10 mouse cellular contexts compared by ENCODE assay signal in the genomic region with DNA sequence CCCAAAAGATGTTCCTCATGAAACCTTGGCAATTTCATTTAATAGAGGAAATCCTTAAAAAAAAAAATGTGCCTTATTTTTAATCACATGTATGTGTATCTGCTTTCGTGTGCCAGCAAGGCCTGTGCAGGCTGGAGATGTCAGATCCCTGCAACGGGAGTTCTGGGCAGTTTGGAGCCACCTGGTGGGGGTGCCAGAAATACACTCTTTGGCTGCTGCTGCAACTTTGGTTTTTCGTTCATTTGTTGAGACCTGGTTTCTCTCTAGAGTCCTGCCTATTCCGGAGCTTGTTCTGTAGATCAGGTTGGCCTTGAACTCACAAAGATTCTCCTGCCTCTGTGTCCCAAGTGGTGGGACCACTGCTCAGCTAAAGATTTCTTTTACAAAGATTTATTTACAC. TPM values are rescaled to one million over a fixed set of nuclear protein-coding genes. Genes with fewer than 3 reads are reported as not detected.
DNase-seq lines count a peak whose midpoint lies in the region; ATAC-seq and TF ChIP-seq lines count a peak whose summit lies in the region.
"Had no signal": no experiment of that assay in that cellular context is flagged by ENCODE, and none has a peak within 500 bp of the region (broad histone marks: within the 10 kb centered on the region; RNA-seq: fewer than 3 reads in every experiment).

No protein-coding gene starts in this region.

- no peaks in the 10 kb centered on the region for H3K9me3 ChIP-seq in kidney, postnatal 0 days (replicated peaks; ENCODE audit: low read length)
- H3K9me3 ChIP-seq in kidney, embryonic 14.5 days (ENCODE audit: control insufficient read depth, low read length): no peaks in the 10 kb centered on the region
- no peaks in the 10 kb centered on the region for H3K9me3 ChIP-seq in MEL (replicated peaks; ENCODE audit: insufficient read depth, low read length)
- H3K9me3 ChIP-seq in lung, postnatal 0 days (ENCODE audit: low read length): no peaks in the 10 kb centered on the region
- H3K9me3 ChIP-seq: embryonic facial prominence, embryonic 13.5 days; liver, embryonic 15.5 days had no signal

- TF ChIP-seq EP300 in MEL (IDR thresholded peaks at IDR 0.05; ENCODE audit: low read depth in 1 of 2, low read length in 2 of 2): no peak
- no peak for TF ChIP-seq EP300 in lung, postnatal 0 days (IDR thresholded peaks at IDR 0.05)

- peaks cover 1% of the 10 kb centered on the region for H3K79me2 ChIP-seq in MEL (ENCODE audit: control insufficient read depth, insufficient read depth, low read length, poor library complexity)

- TF ChIP-seq POLR2A in MEL (IDR thresholded peaks at IDR 0.05; ENCODE audit: control insufficient read depth in 1 of 2, insufficient read depth in 1 of 2, low read depth in 1 of 2, low read length in 2 of 2, poor library complexity in 1 of 2): no peak
- no peak for TF ChIP-seq POLR2A in cerebellum, adult 2 months (IDR thresholded peaks at IDR 0.05; ENCODE audit: borderline replicate concordance, insufficient read depth, low read length)

- no peak for ATAC-seq in kidney, postnatal 0 days (replicated peaks; ENCODE audit: low FRiP score, low read depth)
- no peak for ATAC-seq in kidney, embryonic 14.5 days (ENCODE audit: low FRiP score, low TSS enrichment)
- ATAC-seq in lung, postnatal 0 days: no peak
- ATAC-seq in erythroblast, adult 5-6 weeks (replicated peaks; ENCODE audit: low FRiP score, poor library complexity, severe bottlenecking): no peak

- no peak overlapping the region for H3K27ac ChIP-seq in kidney, postnatal 0 days
- H3K27ac ChIP-seq in kidney, embryonic 14.5 days (ENCODE audit: low read depth, low read length): no peak overlapping the region
- H3K27ac ChIP-seq in MEL (ENCODE audit: control insufficient read depth, low read depth, low read length): no peak overlapping the region
- H3K27ac ChIP-seq in lung, postnatal 0 days (ENCODE audit: low read length): no peak overlapping the region
- H3K27ac ChIP-seq in cerebellum, adult 2 months (ENCODE audit: insufficient read depth, low read length): no peak overlapping the region
- H3K27ac ChIP-seq: embryonic facial prominence, embryonic 13.5 days; liver, embryonic 15.5 days had no signal

- peak; percentile 61 for TF ChIP-seq CTCF in kidney, postnatal 0 days (IDR thresholded peaks at IDR 0.05; ENCODE audit: low read depth)
- peak; percentile 25 to 64 (median 61); a peak in 5 of 6 replicates for TF ChIP-seq CTCF in MEL (IDR thresholded peaks at IDR 0.05 in 2 of 3, conservative IDR thresholded peaks at IDR 0.05 in 1 of 3; ENCODE audit: control insufficient read depth in 1 of 3, insufficient read depth in 1 of 3, low read depth in 2 of 3, low read length in 3 of 3, poor library complexity in 1 of 3, severe bottlenecking in 1 of 3)
- peak; percentile 49 for TF ChIP-seq CTCF in lung, postnatal 0 days (IDR thresholded peaks at IDR 0.05)
- TF ChIP-seq CTCF in cerebellum, adult 2 months (IDR thresholded peaks at IDR 0.05; ENCODE audit: borderline replicate concordance, insufficient read depth, low read depth, low read length): no peak

- no peak overlapping the region for H3K9ac ChIP-seq in kidney, postnatal 0 days (ENCODE audit: low read depth, low read length)
- no peak overlapping the region for H3K9ac ChIP-seq in kidney, embryonic 14.5 days (ENCODE audit: low read depth, low read length)
- no peak overlapping the region for H3K9ac ChIP-seq in MEL (ENCODE audit: control insufficient read depth, low read depth, low read length, poor library complexity, severe bottlenecking)
- no peak overlapping the region for H3K9ac ChIP-seq in lung, postnatal 0 days (replicated peaks; ENCODE audit: low read depth)
- H3K9ac ChIP-seq: embryonic facial prominence, embryonic 13.5 days; liver, embryonic 15.5 days had no signal

- no peaks in the 10 kb centered on the region for H3K27me3 ChIP-seq in kidney, postnatal 0 days (ENCODE audit: insufficient read depth, low read length)
- H3K27me3 ChIP-seq in kidney, embryonic 14.5 days (ENCODE audit: control insufficient read depth, insufficient read depth, low read length): no peaks in the 10 kb centered on the region
- H3K27me3 ChIP-seq in MEL (ENCODE audit: control insufficient read depth in 1 of 2, insufficient read depth in 2 of 2, low read length in 2 of 2): no peaks in the 10 kb centered on the region
- no peaks in the 10 kb centered on the region for H3K27me3 ChIP-seq in lung, postnatal 0 days (replicated peaks; ENCODE audit: insufficient read depth, low read length)
- no peaks in the 10 kb centered on the region for H3K27me3 ChIP-seq in cerebellum, adult 2 months (ENCODE audit: control insufficient read depth, insufficient read depth, low read length)
- H3K27me3 ChIP-seq: embryonic facial prominence, embryonic 13.5 days had no signal

- DNase-seq in kidney, postnatal 0 days (ENCODE audit: low spot score): no peak
- DNase-seq in 416B (ENCODE audit: low read depth) (peak; percentile 67), MEL (ENCODE audit: low read depth, low spot score) (peak; percentile 43)
- no peak for DNase-seq in lung, postnatal 0 days (ENCODE audit: low spot score)
- no peak for DNase-seq in layer of hippocampus, postnatal 14 days (ENCODE audit: low spot score in 2 of 2)
- DNase-seq in cerebellum, adult 2 months: no peak

- H3K36me3 ChIP-seq in kidney, postnatal 0 days (ENCODE audit: insufficient read depth, low read length): no peaks in the 10 kb centered on the region
- H3K36me3 ChIP-seq in kidney, embryonic 14.5 days (ENCODE audit: control insufficient read depth, insufficient read depth, low read length): no peaks in the 10 kb centered on the region
- peaks cover 0 to 10% of the 10 kb centered on the region in 2 experiments; a peak in 2 of 4 replicates for H3K36me3 ChIP-seq in MEL (ENCODE audit: control insufficient read depth in 1 of 2, insufficient read depth in 2 of 2, low read length in 2 of 2)
- no peaks in the 10 kb centered on the region for H3K36me3 ChIP-seq in lung, postnatal 0 days (ENCODE audit: insufficient read depth, low read length)
- H3K36me3 ChIP-seq: embryonic facial prominence, embryonic 13.5 days; liver, embryonic 15.5 days had no signal

- WGBS in kidney, postnatal 0 days: 51% methylated on average over 4 of the region's 4 CpGs
- WGBS in kidney, embryonic 14.5 days: 45% methylated on average over 4 of the region's 4 CpGs
- WGBS in lung, postnatal 0 days: 32% methylated on average over 4 of the region's 4 CpGs
- WGBS in cerebellum, adult 2 months: 26% methylated on average over 4 of the region's 4 CpGs

- TF ChIP-seq RAD21 in MEL (IDR thresholded peaks at IDR 0.05; ENCODE audit: low read depth, low read length): peak; percentile 30

- no peaks in the 10 kb centered on the region for H3K4me1 ChIP-seq in kidney, postnatal 0 days (replicated peaks; ENCODE audit: insufficient read depth, low read length)
- H3K4me1 ChIP-seq in kidney, embryonic 14.5 days (ENCODE audit: control insufficient read depth, insufficient read depth, low read length): no peaks in the 10 kb centered on the region
- H3K4me1 ChIP-seq in MEL (ENCODE audit: control insufficient read depth in 1 of 2, insufficient read depth in 2 of 2, low read length in 2 of 2): peaks cover 4 to 9% of the 10 kb centered on the region in 2 experiments; a peak in 3 of 4 replicates
- H3K4me1 ChIP-seq in lung, postnatal 0 days (ENCODE audit: insufficient read depth, low read depth, low read length): no peaks in the 10 kb centered on the region
- no peaks in the 10 kb centered on the region for H3K4me1 ChIP-seq in cerebellum, adult 2 months (ENCODE audit: control insufficient read depth, insufficient read depth, low read length)

- no peak overlapping the region for H3K4me3 ChIP-seq in kidney, postnatal 0 days (replicated peaks; ENCODE audit: low read depth, low read length)
- no peak overlapping the region for H3K4me3 ChIP-seq in kidney, embryonic 14.5 days (ENCODE audit: low read length)
- no peak overlapping the region for H3K4me3 ChIP-seq in MEL (ENCODE audit: control insufficient read depth in 1 of 2, insufficient read depth in 1 of 2, low read depth in 2 of 2, low read length in 2 of 2)
- H3K4me3 ChIP-seq in lung, postnatal 0 days (ENCODE audit: low read depth, low read length): no peak overlapping the region
- H3K4me3 ChIP-seq in cerebellum, adult 2 months (replicated peaks; ENCODE audit: insufficient read depth, low read depth, low read length): no peak overlapping the region
- H3K4me3 ChIP-seq: embryonic facial prominence, embryonic 13.5 days; liver, embryonic 15.5 days had no signal

- no peak overlapping the region for H3K4me2 ChIP-seq in kidney, postnatal 0 days (ENCODE audit: low read length)
- H3K4me2 ChIP-seq in kidney, embryonic 14.5 days (replicated peaks; ENCODE audit: low read depth, low read length): no peak overlapping the region
- no peak overlapping the region for H3K4me2 ChIP-seq in lung, postnatal 0 days (replicated peaks; ENCODE audit: low read depth, low read length)
- H3K4me2 ChIP-seq: embryonic facial prominence, embryonic 13.5 days; liver, embryonic 15.5 days had no signal

RNA-seq across cellular contexts. Expression of gene Mrps16, which starts 5.4 kb away (rescaled TPM):
- polyA plus RNA-seq in kidney, postnatal 0 days (2015; fragmentation: Nextera tagmentation; extraction: Ambion mirVana): 111 and 115 TPM in 2 replicates
- 96.3 and 110 TPM in 2 replicates for polyA plus RNA-seq in kidney, embryonic 14.5 days (2014; fragmentation: Nextera tagmentation; extraction: Ambion mirVana)
- 119 and 132 TPM in 2 replicates for total RNA-seq in MEL (2012; rRNA removed)
- 100 to 1,000 TPM in 1 of 2 experiments, not detected in 1; 112 TPM for polyA plus RNA-seq in MEL (2012; ENCODE audit: insufficient read depth in 1 of 2, insufficient read length in 2 of 2, low read depth in 1 of 2, low replicate concordance in 2 of 2, missing spikeins in 1 of 2)
- 58.5 and 64.4 TPM in 2 replicates for polyA plus RNA-seq in lung, postnatal 0 days (2015; fragmentation: Nextera tagmentation; extraction: Ambion mirVana)
- 12.9 and 16.1 TPM in 2 replicates for total RNA-seq in erythroblast, adult 5-6 weeks (2015; ENCODE audit: low replicate concordance)
- 5.0 and 14.6 TPM in 2 replicates for total RNA-seq in erythroblast, adult 5-6 weeks (2017; ENCODE audit: low replicate concordance)
- 10 to 100 TPM; 33.3 to 36.5 TPM for total RNA-seq in layer of hippocampus, postnatal 14 days (2021)
- polyA plus RNA-seq in cerebellum, adult 2 months (2012; rRNA removed): 52.8 and 53.5 TPM in 2 replicates

RNA-seq across cellular contexts. Expression of gene Dnajc9, which starts 10.2 kb away (rescaled TPM):
- 91.4 and 105 TPM in 2 replicates for polyA plus RNA-seq in kidney, postnatal 0 days (2015; fragmentation: Nextera tagmentation; extraction: Ambion mirVana)
- polyA plus RNA-seq in kidney, embryonic 14.5 days (2014; fragmentation: Nextera tagmentation; extraction: Ambion mirVana): 137 and 153 TPM in 2 replicates
- total RNA-seq in MEL (2012; rRNA removed): 125 and 138 TPM in 2 replicates
- polyA plus RNA-seq in MEL (2012; ENCODE audit: insufficient read depth in 1 of 2, insufficient read length in 2 of 2, low read depth in 1 of 2, low replicate concordance in 2 of 2, missing spikeins in 1 of 2): 100 to 1,000 TPM; 114 to 385 TPM
- 34.7 and 37.9 TPM in 2 replicates for polyA plus RNA-seq in lung, postnatal 0 days (2015; fragmentation: Nextera tagmentation; extraction: Ambion mirVana)
- total RNA-seq in erythroblast, adult 5-6 weeks (2015; ENCODE audit: low replicate concordance): 30.5 and 30.9 TPM in 2 replicates
- 51.7 and 71.7 TPM in 2 replicates for total RNA-seq in erythroblast, adult 5-6 weeks (2017; ENCODE audit: low replicate concordance)
- 10 to 100 TPM; 21.9 to 22.4 TPM for total RNA-seq in layer of hippocampus, postnatal 14 days (2021)
- 55.9 and 57.7 TPM in 2 replicates for polyA plus RNA-seq in cerebellum, adult 2 months (2012; rRNA removed)

RNA-seq across cellular contexts. Expression of gene Fam149b, which starts 50.9 kb away (rescaled TPM):
- polyA plus RNA-seq in kidney, postnatal 0 days (2015; fragmentation: Nextera tagmentation; extraction: Ambion mirVana): 24.0 and 24.3 TPM in 2 replicates
- 33.0 and 44.4 TPM in 2 replicates for polyA plus RNA-seq in kidney, embryonic 14.5 days (2014; fragmentation: Nextera tagmentation; extraction: Ambion mirVana)
- 16.1 and 18.9 TPM in 2 replicates for total RNA-seq in MEL (2012; rRNA removed)
- 10 to 100 TPM in 1 of 2 experiments, not detected in 1; 25.8 TPM for polyA plus RNA-seq in MEL (2012; ENCODE audit: insufficient read depth in 1 of 2, insufficient read length in 2 of 2, low read depth in 1 of 2, low replicate concordance in 2 of 2, missing spikeins in 1 of 2)
- polyA plus RNA-seq in lung, postnatal 0 days (2015; fragmentation: Nextera tagmentation; extraction: Ambion mirVana): 14.7 and 16.9 TPM in 2 replicates
- 12.5 and 23.2 TPM in 2 replicates for total RNA-seq in erythroblast, adult 5-6 weeks (2015; ENCODE audit: low replicate concordance)
- total RNA-seq in erythroblast, adult 5-6 weeks (2017; ENCODE audit: low replicate concordance): 5.5 and 10.5 TPM in 2 replicates
- 10 to 100 TPM; 44.3 to 45.5 TPM for total RNA-seq in layer of hippocampus, postnatal 14 days (2021)
- polyA plus RNA-seq in cerebellum, adult 2 months (2012; rRNA removed): 53.0 and 59.0 TPM in 2 replicates

RNA-seq across cellular contexts. Expression of gene Ecd, which starts 50.9 kb away (rescaled TPM):
- polyA plus RNA-seq in kidney, postnatal 0 days (2015; fragmentation: Nextera tagmentation; extraction: Ambion mirVana): 32.8 and 37.9 TPM in 2 replicates
- polyA plus RNA-seq in kidney, embryonic 14.5 days (2014; fragmentation: Nextera tagmentation; extraction: Ambion mirVana): 49.6 and 66.1 TPM in 2 replicates
- total RNA-seq in MEL (2012; rRNA removed): 58.8 and 64.9 TPM in 2 replicates
- polyA plus RNA-seq in MEL (2012; ENCODE audit: insufficient read depth in 1 of 2, insufficient read length in 2 of 2, low read depth in 1 of 2, low replicate concordance in 2 of 2, missing spikeins in 1 of 2): 10 to 100 TPM in 1 of 2 experiments, not detected in 1; 72.2 TPM
- polyA plus RNA-seq in lung, postnatal 0 days (2015; fragmentation: Nextera tagmentation; extraction: Ambion mirVana): 19.0 and 19.1 TPM in 2 replicates
- total RNA-seq in erythroblast, adult 5-6 weeks (2015; ENCODE audit: low replicate concordance): 10.2 and 10.9 TPM in 2 replicates
- 9.1 and 10.2 TPM in 2 replicates for total RNA-seq in erythroblast, adult 5-6 weeks (2017; ENCODE audit: low replicate concordance)
- total RNA-seq in layer of hippocampus, postnatal 14 days (2021): 10 to 100 TPM; 27.9 to 32.8 TPM
- polyA plus RNA-seq in cerebellum, adult 2 months (2012; rRNA removed): 32.1 and 33.9 TPM in 2 replicates

RNA-seq across cellular contexts. Expression of gene Cfap70, which starts 53.2 kb away (rescaled TPM):
- 1.3 and 1.7 TPM in 2 replicates for polyA plus RNA-seq in kidney, postnatal 0 days (2015; fragmentation: Nextera tagmentation; extraction: Ambion mirVana)
- 0.39 and 0.72 TPM in 2 replicates for polyA plus RNA-seq in kidney, embryonic 14.5 days (2014; fragmentation: Nextera tagmentation; extraction: Ambion mirVana)
- not detected in 2 replicates for total RNA-seq in MEL (2012; rRNA removed)
- under 1 TPM in 1 of 2 experiments, not detected in 1; 0.11 TPM for polyA plus RNA-seq in MEL (2012; ENCODE audit: insufficient read depth in 1 of 2, insufficient read length in 2 of 2, low read depth in 1 of 2, low replicate concordance in 2 of 2, missing spikeins in 1 of 2)
- 3.7 and 4.0 TPM in 2 replicates for polyA plus RNA-seq in lung, postnatal 0 days (2015; fragmentation: Nextera tagmentation; extraction: Ambion mirVana)
- total RNA-seq in erythroblast, adult 5-6 weeks (2015; ENCODE audit: low replicate concordance): 1.3 TPM in 2 replicates
- 0.09 TPM in 1 of 2 replicates, not detected in the other for total RNA-seq in erythroblast, adult 5-6 weeks (2017; ENCODE audit: low replicate concordance)
- total RNA-seq in layer of hippocampus, postnatal 14 days (2021): 1 to 10 TPM in 1 of 2 experiments, under 1 TPM in 1; 0.67 to 1.8 TPM
- polyA plus RNA-seq in cerebellum, adult 2 months (2012; rRNA removed): 0.38 and 0.76 TPM in 2 replicates
- polyA plus RNA-seq: liver, embryonic 15.5 days had no signal

Comparison
In these comparisons a context has a peak if more than half of its experiments do, and no peak if none do; other contexts are left out.
1. DNase-seq: peak in 416B (single experiment) and MEL (single experiment); none in kidney, postnatal 0 days (single experiment), lung, postnatal 0 days (single experiment), layer of hippocampus, postnatal 14 days (0 of 2) and cerebellum, adult 2 months (0 of 2).